Mouse (Mus musculus): Measurements from ENCODE around the gene Ephb3. TPM values are rescaled to one million over a fixed set of nuclear protein-coding genes. Genes with fewer than 3 reads are reported as not detected.

Ephb3 gene
- polyA plus RNA-seq, 1 experiment from 2014 or later: 7.0 TPM

- H3K27ac ChIP-seq (ENCODE audit: low read length): no peak overlapping the region
- H3K9ac ChIP-seq (replicated peaks; ENCODE audit: low read depth, low read length): peak overlapping the region; percentile 55; the same call in 1 of the 2 replicates
- peaks cover 28% of the 10 kb centered on the region for H3K4me1 ChIP-seq (replicated peaks; ENCODE audit: control insufficient read depth, insufficient read depth, low read length)
- H3K27me3 ChIP-seq (replicated peaks; ENCODE audit: control insufficient read depth, insufficient read depth, low read length): peaks cover 34% of the 10 kb centered on the region
- H3K9me3 ChIP-seq (ENCODE audit: control insufficient read depth, low read length): no peaks in the 10 kb centered on the region
- no peaks in the 10 kb centered on the region for H3K36me3 ChIP-seq (ENCODE audit: control insufficient read depth, insufficient read depth)
- H3K4me3 ChIP-seq (replicated peaks; ENCODE audit: low read length): no peak overlapping the region
- 6% methylated on average over 4 of the region's 4 CpGs for WGBS
- ATAC-seq: no peak; the same call in 1 of the 2 replicates
- H3K4me2 ChIP-seq (ENCODE audit: low read length): peak overlapping the region; percentile 97
Measured at GRCm38 (mm10) chr16:21247037-21247432, 42.5 kb downstream of the Ephb3 start.

DNA sequence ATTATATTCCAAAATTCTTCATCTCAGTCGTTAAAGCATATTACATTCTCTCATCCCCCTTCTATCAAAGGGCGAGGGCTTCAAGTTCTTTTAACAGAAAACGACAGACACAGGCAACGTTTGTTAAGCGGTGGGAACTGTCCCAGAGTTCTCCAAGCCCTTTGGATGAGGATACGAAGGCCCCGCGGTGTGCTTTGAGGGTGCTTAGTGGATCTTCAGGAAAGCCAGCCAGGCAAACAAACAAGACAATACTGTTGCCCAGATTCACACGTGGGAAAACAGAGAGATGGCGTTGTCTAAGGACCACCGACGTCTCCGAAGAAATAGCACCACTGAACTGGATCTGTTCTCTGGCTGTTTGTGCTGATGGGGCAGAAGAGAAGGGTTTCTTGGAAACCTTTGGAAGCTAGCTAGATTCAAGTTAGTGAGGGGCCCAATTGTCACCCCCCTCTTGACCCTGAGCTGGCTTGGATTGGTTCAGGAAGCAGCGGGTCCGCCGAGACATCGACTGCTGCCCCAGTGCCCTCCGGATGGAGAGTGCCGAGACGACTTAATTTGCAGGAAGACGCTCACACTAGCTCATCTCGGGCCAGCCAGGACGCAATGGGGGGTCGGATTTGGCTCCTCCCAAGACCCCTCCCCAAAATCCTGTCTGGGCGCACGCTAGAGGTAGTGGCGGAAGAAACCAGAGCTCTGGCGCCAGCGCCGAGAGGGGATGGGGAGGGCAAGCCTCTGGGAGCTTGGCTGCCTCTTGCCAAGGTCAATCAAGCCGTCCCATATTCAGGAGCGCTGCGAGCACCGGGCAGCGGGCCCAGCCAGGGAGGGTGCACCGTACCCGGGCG lies 43.5 kb downstream of the Ephb3 start:
- H3K4me2 ChIP-seq (ENCODE audit: low read length): peak overlapping the region; percentile 69
- H3K9me3 ChIP-seq (ENCODE audit: control insufficient read depth, low read length): no peaks in the 10 kb centered on the region
- peaks cover 34% of the 10 kb centered on the region for H3K27me3 ChIP-seq (replicated peaks; ENCODE audit: control insufficient read depth, insufficient read depth, low read length)
- H3K36me3 ChIP-seq (ENCODE audit: control insufficient read depth, insufficient read depth): no peaks in the 10 kb centered on the region
- peak overlapping the region; percentile 38 for H3K4me3 ChIP-seq (replicated peaks; ENCODE audit: low read length)
- H3K4me1 ChIP-seq (replicated peaks; ENCODE audit: control insufficient read depth, insufficient read depth, low read length): peaks cover 28% of the 10 kb centered on the region
- WGBS: 3% methylated on average over 38 of the region's 38 CpGs
- no peak overlapping the region for H3K27ac ChIP-seq (ENCODE audit: low read length)
- peak overlapping the region; percentile 25 for H3K9ac ChIP-seq (replicated peaks; ENCODE audit: low read depth, low read length)
- peak; percentile 41 for ATAC-seq

- H3K4me1 ChIP-seq (replicated peaks; ENCODE audit: control insufficient read depth, insufficient read depth, low read length): peaks cover 28% of the 10 kb centered on the region
- peak overlapping the region; percentile 38 for H3K4me3 ChIP-seq (replicated peaks; ENCODE audit: low read length)
- peak overlapping the region; percentile 25; the same call in 1 of the 2 replicates for H3K9ac ChIP-seq (replicated peaks; ENCODE audit: low read depth, low read length)
- peaks cover 32% of the 10 kb centered on the region for H3K27me3 ChIP-seq (replicated peaks; ENCODE audit: control insufficient read depth, insufficient read depth, low read length)
- H3K27ac ChIP-seq (ENCODE audit: low read length): no peak overlapping the region
- no peak for ATAC-seq
- H3K4me2 ChIP-seq (ENCODE audit: low read length): peak overlapping the region; percentile 69
- H3K36me3 ChIP-seq (ENCODE audit: control insufficient read depth, insufficient read depth): no peaks in the 10 kb centered on the region
- 4% methylated on average over 39 of the region's 39 CpGs for WGBS
- no peaks in the 10 kb centered on the region for H3K9me3 ChIP-seq (ENCODE audit: control insufficient read depth, low read length)
Measured at GRCm38 (mm10) chr16:21248713-21249531, 44.4 kb downstream of the Ephb3 start.

DNA sequence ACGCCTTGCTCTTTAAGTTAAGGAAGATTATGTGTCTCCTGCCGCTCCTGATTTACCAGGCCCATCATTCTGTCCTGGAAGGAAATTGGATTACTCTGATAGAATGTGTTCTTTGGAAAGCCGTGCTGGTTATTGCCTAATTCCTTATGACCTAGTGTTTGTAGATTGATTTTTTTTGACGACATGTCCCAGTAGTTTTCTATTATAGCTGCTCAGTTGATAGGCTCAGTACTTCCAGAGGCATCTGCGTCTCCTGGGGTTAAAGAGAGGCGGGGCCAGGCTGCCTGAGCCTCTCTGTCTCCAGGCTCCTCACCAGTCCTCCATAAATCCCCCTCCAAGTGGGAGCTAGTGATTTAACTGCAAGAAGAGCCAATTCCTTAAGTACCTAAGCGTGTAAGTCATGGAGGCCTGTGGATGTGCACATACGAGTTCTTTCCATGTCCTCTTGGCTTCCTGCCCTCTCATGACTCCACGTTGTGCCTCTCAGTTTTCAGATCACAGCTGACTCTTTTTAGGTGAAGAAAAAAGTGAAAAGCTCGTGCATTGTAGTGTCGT lies 47.9 kb downstream of the Ephb3 start:
- peaks cover 10% of the 10 kb centered on the region for H3K4me1 ChIP-seq (replicated peaks; ENCODE audit: control insufficient read depth, insufficient read depth, low read length)
- H3K27me3 ChIP-seq (replicated peaks; ENCODE audit: control insufficient read depth, insufficient read depth, low read length): peaks cover 19% of the 10 kb centered on the region
- H3K9me3 ChIP-seq (ENCODE audit: control insufficient read depth, low read length): no peaks in the 10 kb centered on the region
- H3K4me3 ChIP-seq (replicated peaks; ENCODE audit: low read length): no peak overlapping the region
- H3K9ac ChIP-seq (replicated peaks; ENCODE audit: low read depth, low read length): no peak overlapping the region
- no peak overlapping the region for H3K4me2 ChIP-seq (ENCODE audit: low read length)
- H3K27ac ChIP-seq (ENCODE audit: low read length): no peak overlapping the region
- 52% methylated on average over 11 of the region's 11 CpGs for WGBS
- H3K36me3 ChIP-seq (ENCODE audit: control insufficient read depth, insufficient read depth): no peaks in the 10 kb centered on the region
- ATAC-seq: no peak

GRCm38 (mm10) chr16:21255574-21256304 lies 51.2 kb downstream of the Ephb3 start:
- no peaks in the 10 kb centered on the region for H3K27me3 ChIP-seq (replicated peaks; ENCODE audit: control insufficient read depth, insufficient read depth, low read length)
- H3K4me1 ChIP-seq (replicated peaks; ENCODE audit: control insufficient read depth, insufficient read depth, low read length): no peaks in the 10 kb centered on the region
- H3K9ac ChIP-seq (replicated peaks; ENCODE audit: low read depth, low read length): no peak overlapping the region
- no peak overlapping the region for H3K27ac ChIP-seq (ENCODE audit: low read length)
- H3K9me3 ChIP-seq (ENCODE audit: control insufficient read depth, low read length): no peaks in the 10 kb centered on the region
- no peaks in the 10 kb centered on the region for H3K36me3 ChIP-seq (ENCODE audit: control insufficient read depth, insufficient read depth)
- H3K4me3 ChIP-seq (replicated peaks; ENCODE audit: low read length): no peak overlapping the region
- no peak overlapping the region for H3K4me2 ChIP-seq (ENCODE audit: low read length)
- ATAC-seq: no peak
- 87% methylated on average over 11 of the region's 11 CpGs for WGBS

DNA sequence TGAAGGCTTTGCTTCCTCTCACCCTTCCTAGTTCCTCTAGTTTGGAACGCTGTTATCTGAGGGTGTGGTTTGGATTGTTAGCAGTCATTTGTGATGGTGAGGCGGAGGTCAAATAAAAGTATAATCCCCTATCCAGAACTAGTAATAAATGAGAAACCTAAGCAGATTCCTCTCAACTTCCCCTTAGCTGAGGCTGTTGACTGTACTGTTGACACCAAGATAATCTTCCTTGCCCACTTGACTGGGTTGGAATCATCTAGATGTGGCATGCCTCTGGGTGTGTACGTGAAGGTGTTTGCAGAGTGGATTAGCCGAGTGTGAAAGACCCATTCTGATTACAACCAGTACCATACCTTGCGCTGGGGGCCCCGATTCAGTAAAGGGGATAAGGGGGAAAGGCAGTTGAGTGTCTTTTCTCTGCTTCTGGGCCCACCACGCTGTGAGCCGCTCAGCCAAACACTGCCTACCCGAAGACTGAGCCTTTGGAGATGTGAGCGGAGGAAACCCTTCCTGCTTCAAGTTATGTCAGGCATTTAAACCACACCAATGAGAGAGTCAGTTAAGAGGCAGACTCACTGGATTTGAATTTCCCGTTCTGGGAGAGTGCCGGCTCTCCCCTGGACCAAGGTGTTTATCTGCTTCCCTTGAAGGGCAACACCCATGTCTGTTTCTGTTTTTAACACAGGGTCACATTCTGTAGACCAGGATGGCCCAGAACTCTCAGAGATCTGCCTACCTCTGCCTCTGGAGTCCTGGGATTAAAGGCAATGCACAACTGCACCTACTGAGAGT lies 52.2 kb downstream of the Ephb3 start:
- no peak overlapping the region for H3K27ac ChIP-seq (ENCODE audit: low read length)
- H3K27me3 ChIP-seq (replicated peaks; ENCODE audit: control insufficient read depth, insufficient read depth, low read length): no peaks in the 10 kb centered on the region
- no peaks in the 10 kb centered on the region for H3K4me1 ChIP-seq (replicated peaks; ENCODE audit: control insufficient read depth, insufficient read depth, low read length)
- no peak for ATAC-seq
- H3K4me3 ChIP-seq (replicated peaks; ENCODE audit: low read length): no peak overlapping the region
- H3K9me3 ChIP-seq (ENCODE audit: control insufficient read depth, low read length): no peaks in the 10 kb centered on the region
- H3K4me2 ChIP-seq (ENCODE audit: low read length): no peak overlapping the region
- 91% methylated on average over 12 of the region's 12 CpGs for WGBS
- no peak overlapping the region for H3K9ac ChIP-seq (replicated peaks; ENCODE audit: low read depth, low read length)
- no peaks in the 10 kb centered on the region for H3K36me3 ChIP-seq (ENCODE audit: control insufficient read depth, insufficient read depth)

- H3K4me3 ChIP-seq (replicated peaks; ENCODE audit: low read length): no peak overlapping the region
- H3K27ac ChIP-seq (ENCODE audit: low read length): no peak overlapping the region
- WGBS: 89% methylated on average over 7 of the region's 7 CpGs
- no peak for ATAC-seq
- no peaks in the 10 kb centered on the region for H3K27me3 ChIP-seq (replicated peaks; ENCODE audit: control insufficient read depth, insufficient read depth, low read length)
- no peaks in the 10 kb centered on the region for H3K9me3 ChIP-seq (ENCODE audit: control insufficient read depth, low read length)
- H3K4me2 ChIP-seq (ENCODE audit: low read length): no peak overlapping the region
- H3K9ac ChIP-seq (replicated peaks; ENCODE audit: low read depth, low read length): no peak overlapping the region
- H3K4me1 ChIP-seq (replicated peaks; ENCODE audit: control insufficient read depth, insufficient read depth, low read length): no peaks in the 10 kb centered on the region
- no peaks in the 10 kb centered on the region for H3K36me3 ChIP-seq (ENCODE audit: control insufficient read depth, insufficient read depth)
Measured at GRCm38 (mm10) chr16:21265417-21265816, 60.9 kb downstream of the Ephb3 start.

- H3K4me3 ChIP-seq (replicated peaks; ENCODE audit: low read length): no peak overlapping the region
- no peak for ATAC-seq
- H3K4me1 ChIP-seq (replicated peaks; ENCODE audit: control insufficient read depth, insufficient read depth, low read length): peaks cover 23% of the 10 kb centered on the region
- H3K27me3 ChIP-seq (replicated peaks; ENCODE audit: control insufficient read depth, insufficient read depth, low read length): no peaks in the 10 kb centered on the region
- WGBS: 71% methylated on average over 8 of the region's 8 CpGs
- H3K36me3 ChIP-seq (ENCODE audit: control insufficient read depth, insufficient read depth): no peaks in the 10 kb centered on the region
- H3K27ac ChIP-seq (ENCODE audit: low read length): no peak overlapping the region
- no peak overlapping the region for H3K9ac ChIP-seq (replicated peaks; ENCODE audit: low read depth, low read length)
- no peak overlapping the region for H3K4me2 ChIP-seq (ENCODE audit: low read length)
- H3K9me3 ChIP-seq (ENCODE audit: control insufficient read depth, low read length): no peaks in the 10 kb centered on the region
Measured at GRCm38 (mm10) chr16:21269775-21270174, 65.2 kb downstream of the Ephb3 start.
